Mouse (Mus musculus): Measurements from ENCODE around the gene Srpk1.

- TF ChIP-seq CTCF (IDR thresholded peaks at IDR 0.05; ENCODE audit: control insufficient read depth, insufficient read depth, insufficient read length): no peak
- TF ChIP-seq MAX (IDR thresholded peaks at IDR 0.05): no peak
- TF ChIP-seq USF1 (IDR thresholded peaks at IDR 0.05; ENCODE audit: low read depth): no peak
- TF ChIP-seq MYOD1 (IDR thresholded peaks at IDR 0.05; ENCODE audit: control insufficient read depth, insufficient read length, low read depth): no peak
Measured at GRCm38 (mm10) chr17:28624841-28625240, 2.3 kb upstream of the Srpk1 start.

Data from C2C12 (cell line).